Mouse (Mus musculus) embryonic facial prominence, embryonic 15.5 days (tissue): ENCODE data around the gene Smpd2. TPM values are rescaled to one million over a fixed set of nuclear protein-coding genes. Genes with fewer than 3 reads are reported as not detected.

ENCODE experiments used
- ATAC-seq: fragments of 200-750 bp; cut with Nextera tagmentation; 2 replicates; pipeline ENCODE4 v1.8.0; 2017; ENCODE audit warnings: low read depth, moderate TSS enrichment; ENCODE audit not compliant: insufficient number of reproducible peaks, low FRiP score, low TSS enrichment
- H3K27ac ChIP-seq: fragments of 300-500 bp; sonication (generic); replicated peaks from 2 replicates; pipeline ENCODE4 v1.5.1; 2015; ENCODE audit warnings: mild to moderate bottlenecking, inconsistent platforms
- H3K27me3 ChIP-seq: fragments of 300-500 bp; sonication (generic); 2 replicates; pipeline ENCODE4 v1.6.1; 2015; ENCODE audit warnings: inconsistent platforms
- H3K36me3 ChIP-seq: fragments of 300-500 bp; sonication (generic); 2 replicates; pipeline ENCODE4 v1.6.1; 2015; ENCODE audit warnings: mild to moderate bottlenecking, inconsistent platforms
- H3K4me1 ChIP-seq: fragments of 300-500 bp; sonication (generic); 2 replicates; pipeline ENCODE4 v1.6.1; 2015; ENCODE audit warnings: inconsistent platforms
- H3K4me2 ChIP-seq: fragments of 300-500 bp; sonication (generic); replicated peaks from 2 replicates; pipeline ENCODE4 v1.6.1; 2015; ENCODE audit warnings: mild to moderate bottlenecking, inconsistent platforms
- H3K4me3 ChIP-seq: fragments of 300-500 bp; sonication (generic); replicated peaks from 2 replicates; pipeline ENCODE4 v1.5.1; 2015; ENCODE audit warnings: mild to moderate bottlenecking, inconsistent platforms
- H3K9ac ChIP-seq: fragments of 300-500 bp; sonication (generic); 2 replicates; pipeline ENCODE4 v1.6.1; 2015; ENCODE audit warnings: inconsistent platforms
- H3K9me3 ChIP-seq: fragments of 300-500 bp; sonication (generic); replicated peaks from 2 replicates; pipeline ENCODE4 v1.6.1; 2016; ENCODE audit warnings: inconsistent platforms
- WGBS: fragments of 180-500 bp; shearing (Covaris S2); methylation state at CpG from one replicate; pipeline ENCODE4 v1.1.7; 2015; 5-methylcytosine and 5-hydroxymethylcytosine counted together
- polyA plus RNA-seq: library from polyadenylated mRNA; unstranded; fragments of >200 nt; fragmentation: Nextera tagmentation; extraction: Ambion mirVana; gene quantifications from 2 replicates; pipeline ENCODE4 v1.2.1, GENCODE M21; 2015

Gene Smpd2
- polyA plus RNA-seq, 1 experiment from 2014 or later, result 58.6 TPM

- 82% methylated on average over 14 of the region's 14 CpGs for WGBS
- no peaks in the 10 kb centered on the region for H3K9me3 ChIP-seq
- no peak overlapping the region for H3K9ac ChIP-seq
- no peak overlapping the region for H3K4me3 ChIP-seq
- no peak for ATAC-seq
- H3K4me2 ChIP-seq, result no peak overlapping the region
- no peak overlapping the region for H3K27ac ChIP-seq
- peaks cover 22% of the 10 kb centered on the region for H3K4me1 ChIP-seq
- H3K36me3 ChIP-seq, result peaks cover 58% of the 10 kb centered on the region
- H3K27me3 ChIP-seq, result no peaks in the 10 kb centered on the region
Measured at GRCm38 (mm10) chr10:41486506-41487170, 3.5 kb downstream of the Smpd2 start.

GRCm38 (mm10) chr10:41485778-41486177 lies 4.4 kb downstream of the Smpd2 start:
- peaks cover 67% of the 10 kb centered on the region for H3K36me3 ChIP-seq
- WGBS, result 91% methylated on average over 16 of the region's 16 CpGs
- no peak overlapping the region for H3K27ac ChIP-seq
- H3K4me2 ChIP-seq, result no peak overlapping the region
- H3K9ac ChIP-seq, result no peak overlapping the region
- H3K4me1 ChIP-seq, result peaks cover 22% of the 10 kb centered on the region
- no peak overlapping the region for H3K4me3 ChIP-seq
- no peak for ATAC-seq
- H3K9me3 ChIP-seq, result no peaks in the 10 kb centered on the region
- no peaks in the 10 kb centered on the region for H3K27me3 ChIP-seq

GRCm38 (mm10) chr10:41482446-41482845 lies 7.7 kb downstream of the Smpd2 start:
- Histone ChIP-seq H3K9ac (no peak overlapping the region), H3K27me3 (no peaks in the 10 kb centered on the region), H3K36me3 (peaks cover 78% of the 10 kb centered on the region), H3K4me3 (no peak overlapping the region), H3K4me2 (no peak overlapping the region), H3K9me3 (no peaks in the 10 kb centered on the region), H3K4me1 (peaks cover 6% of the 10 kb centered on the region), H3K27ac (no peak overlapping the region)
- ATAC-seq, result no peak
- WGBS, result 82% methylated on average over 7 of the region's 7 CpGs

- no peak overlapping the region for H3K27ac ChIP-seq
- no peak overlapping the region for H3K4me3 ChIP-seq
- H3K36me3 ChIP-seq, result peaks cover 66% of the 10 kb centered on the region
- no peaks in the 10 kb centered on the region for H3K27me3 ChIP-seq
- no peak for ATAC-seq
- H3K9ac ChIP-seq, result no peak overlapping the region
- no peak overlapping the region for H3K4me2 ChIP-seq
- H3K4me1 ChIP-seq, result peaks cover 19% of the 10 kb centered on the region
- H3K9me3 ChIP-seq, result no peaks in the 10 kb centered on the region
- WGBS, result 72% methylated on average over 33 of the region's 33 CpGs
Measured at GRCm38 (mm10) chr10:41480938-41481880, 9.0 kb downstream of the Smpd2 start.

- Histone ChIP-seq H3K4me1 (peaks cover 26% of the 10 kb centered on the region), H3K4me3 (no peak overlapping the region), H3K9me3 (no peaks in the 10 kb centered on the region), H3K9ac (no peak overlapping the region), H3K4me2 (no peak overlapping the region), H3K27ac (no peak overlapping the region), H3K36me3 (peaks cover 53% of the 10 kb centered on the region), H3K27me3 (no peaks in the 10 kb centered on the region)
- 83% methylated on average over 3 of the region's 3 CpGs for WGBS
- no peak for ATAC-seq
Measured at GRCm38 (mm10) chr10:41479961-41480360, 10.2 kb downstream of the Smpd2 start.

GRCm38 (mm10) chr10:41477278-41478181 lies 12.6 kb downstream of the Smpd2 start:
- H3K27me3 ChIP-seq, result no peaks in the 10 kb centered on the region
- H3K27ac ChIP-seq, result peak overlapping the region; percentile 87
- H3K9me3 ChIP-seq, result no peaks in the 10 kb centered on the region
- H3K4me3 ChIP-seq, result peak overlapping the region; percentile 67
- peaks cover 26% of the 10 kb centered on the region for H3K4me1 ChIP-seq
- 3% methylated on average over 20 of the region's 20 CpGs for WGBS
- peak overlapping the region; percentile 74 for H3K4me2 ChIP-seq
- H3K36me3 ChIP-seq, result peaks cover 31% of the 10 kb centered on the region
- peak overlapping the region; percentile 62 for H3K9ac ChIP-seq
- ATAC-seq, result peak; percentile 76

- Histone ChIP-seq H3K27me3 (no peaks in the 10 kb centered on the region), H3K4me1 (peaks cover 26% of the 10 kb centered on the region), H3K27ac (peak overlapping the region; percentile 87), H3K9me3 (no peaks in the 10 kb centered on the region), H3K9ac (peak overlapping the region; percentile 62), H3K36me3 (peaks cover 25% of the 10 kb centered on the region), H3K4me2 (peak overlapping the region; percentile 74), H3K4me3 (peak overlapping the region; percentile 67)
- under 1% methylated on average over 9 of the region's 9 CpGs for WGBS
- 0 out of 2 replicates have a peak, but pooled peaks have one; percentile 1 for ATAC-seq
Measured at GRCm38 (mm10) chr10:41477018-41477277, 13.2 kb downstream of the Smpd2 start.

GRCm38 (mm10) chr10:41476171-41477017 lies 13.8 kb downstream of the Smpd2 start, which contains the start of gene Mical1:
Mical1 (plus strand) TSS chr10:41476314.
- H3K9me3 ChIP-seq, result no peaks in the 10 kb centered on the region
- H3K36me3 ChIP-seq, result peaks cover 21% of the 10 kb centered on the region
- peak within 1 kb of the TSS; percentile 62 for H3K9ac ChIP-seq
- ATAC-seq, result peak; percentile 76
- H3K27ac ChIP-seq, result peak within 1 kb of the TSS; percentile 87
- H3K4me1 ChIP-seq, result peaks cover 26% of the 10 kb centered on the region
- no peaks in the 10 kb centered on the region for H3K27me3 ChIP-seq
- under 1% methylated on average over 35 of the region's 35 CpGs for WGBS
- peak within 1 kb of the TSS; percentile 67 for H3K4me3 ChIP-seq
- H3K4me2 ChIP-seq, result peak within 1 kb of the TSS; percentile 74

- H3K4me1 ChIP-seq, result peaks cover 26% of the 10 kb centered on the region
- ATAC-seq, result no peak
- H3K27ac ChIP-seq, result peak overlapping the region; percentile 24; the same call in 1 of the 2 replicates
- peaks cover 7% of the 10 kb centered on the region for H3K36me3 ChIP-seq
- H3K9me3 ChIP-seq, result no peaks in the 10 kb centered on the region
- no peaks in the 10 kb centered on the region for H3K27me3 ChIP-seq
- no peak overlapping the region for H3K9ac ChIP-seq
- H3K4me3 ChIP-seq, result no peak overlapping the region
- 66% methylated on average over 1 of the region's 1 CpGs for WGBS
- no peak overlapping the region for H3K4me2 ChIP-seq
Measured at GRCm38 (mm10) chr10:41474981-41475391, 15.2 kb downstream of the Smpd2 start.

GRCm38 (mm10) chr10:41473782-41474468 lies 16.2 kb downstream of the Smpd2 start:
- Histone ChIP-seq H3K9ac (no peak overlapping the region), H3K4me3 (no peak overlapping the region), H3K36me3 (peaks cover 2% of the 10 kb centered on the region; the same call in 1 of the 2 replicates), H3K27ac (no peak overlapping the region), H3K9me3 (no peaks in the 10 kb centered on the region), H3K4me2 (no peak overlapping the region), H3K27me3 (no peaks in the 10 kb centered on the region), H3K4me1 (peaks cover 26% of the 10 kb centered on the region)
- 77% methylated on average over 6 of the region's 6 CpGs for WGBS
- ATAC-seq, result no peak
